Mouse (Mus musculus): ENCODE measurements around the gene Itpka.
"Not testable (repeated sequence)": the region's sequence is repeated elsewhere in the genome, so short reads cannot be mapped to it uniquely, and the experiment has no call there.

Gene Itpka

GRCm38 (mm10) chr2:119741581-119742411, at the start of gene Itpka:
Gene Itpka (plus strand): TSS chr2:119742337.
- peak; percentile 48 for DNase-seq (ENCODE audit: low spot score)

- DNase-seq (ENCODE audit: low spot score): no peak
These were observed 47.3 kb upstream of the Itpka start for GRCm38 (mm10) chr2:119694826-119695225.

- DNase-seq (ENCODE audit: low spot score): no peak
These were observed 46.0 kb upstream of the Itpka start for GRCm38 (mm10) chr2:119696111-119696510.

GRCm38 (mm10) chr2:119698472-119698871, 43.7 kb upstream of the Itpka start:
- no peak for DNase-seq (ENCODE audit: low spot score)

- DNase-seq (ENCODE audit: low spot score): no peak
These were observed 42.2 kb upstream of the Itpka start for GRCm38 (mm10) chr2:119699962-119700361.

GRCm38 (mm10) chr2:119703171-119703570, 39.0 kb upstream of the Itpka start:
- DNase-seq (ENCODE audit: low spot score): no peak

GRCm38 (mm10) chr2:119707676-119708075, 34.5 kb upstream of the Itpka start:
- DNase-seq (ENCODE audit: low spot score): no peak

- no peak for DNase-seq (ENCODE audit: low spot score)
These were observed 32.1 kb upstream of the Itpka start for GRCm38 (mm10) chr2:119710011-119710410.

- DNase-seq (ENCODE audit: low spot score): not testable (repeated sequence)
These were observed 26.3 kb upstream of the Itpka start for GRCm38 (mm10) chr2:119715868-119716267.

GRCm38 (mm10) chr2:119721070-119721469, 21.1 kb upstream of the Itpka start:
- no peak for DNase-seq (ENCODE audit: low spot score)

- no peak for DNase-seq (ENCODE audit: low spot score)
These were observed 14.2 kb upstream of the Itpka start for GRCm38 (mm10) chr2:119727762-119728416.

- no peak for DNase-seq (ENCODE audit: low spot score)
These were observed 11.4 kb upstream of the Itpka start for GRCm38 (mm10) chr2:119730735-119731134.

- DNase-seq (ENCODE audit: low spot score): no peak
These were observed 5.0 kb upstream of the Itpka start for GRCm38 (mm10) chr2:119737124-119737523.

- DNase-seq (ENCODE audit: low spot score): no peak
These were observed 1.6 kb upstream of the Itpka start for GRCm38 (mm10) chr2:119740567-119740966.

- no peak for DNase-seq (ENCODE audit: low spot score)
These were observed 481 bp downstream of the Itpka start for GRCm38 (mm10) chr2:119742461-119743175.

- no peak for DNase-seq (ENCODE audit: low spot score)
These were observed 1.2 kb downstream of the Itpka start for GRCm38 (mm10) chr2:119743176-119743807.

- DNase-seq (ENCODE audit: low spot score): no peak
These were observed 1.6 kb downstream of the Itpka start for GRCm38 (mm10) chr2:119743808-119744162.

- DNase-seq (ENCODE audit: low spot score): peak; percentile 7
These were observed 2.3 kb downstream of the Itpka start for GRCm38 (mm10) chr2:119744163-119745111.

GRCm38 (mm10) chr2:119745281-119745680, 3.1 kb downstream of the Itpka start:
- DNase-seq (ENCODE audit: low spot score): no peak

GRCm38 (mm10) chr2:119747554-119747953, 5.4 kb downstream of the Itpka start:
- DNase-seq (ENCODE audit: low spot score): no peak

- DNase-seq (ENCODE audit: low spot score): no peak
These were observed 7.1 kb downstream of the Itpka start for GRCm38 (mm10) chr2:119749260-119749659.
